Mouse (Mus musculus) cerebellum, adult 11-12 months (tissue): ENCODE measurements around the gene Irf6.

Source experiments
- DNase-seq: peaks from one replicate; pipeline ENCODE4 v3.0.0; 2022

The Irf6 gene

GRCm38 (mm10) chr1:193200640-193201382 is 47.9 kb downstream of the Irf6 start:
- no peak for DNase-seq

DNA sequence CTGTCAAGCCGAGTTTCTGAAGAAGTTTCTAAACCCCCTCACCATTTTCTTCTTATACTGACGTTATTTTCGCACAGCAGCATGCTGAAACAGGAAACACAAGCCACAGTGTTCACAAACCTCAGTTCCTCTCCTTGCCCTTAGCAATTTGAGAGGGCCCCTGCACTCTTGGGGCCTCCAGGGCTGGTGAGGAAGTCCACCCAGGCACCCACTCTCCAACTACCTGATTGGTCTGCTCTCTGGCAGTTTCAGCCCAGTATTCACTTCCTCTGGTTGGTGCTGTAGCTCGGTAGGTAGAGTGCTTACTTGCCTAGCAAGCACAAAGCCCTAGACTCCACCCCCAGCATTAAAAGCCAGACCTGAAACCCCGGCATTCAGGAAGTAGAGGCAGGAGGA is 48.5 kb downstream of the Irf6 start, which contains the start of gene Traf3ip3:
Gene Traf3ip3 (minus strand): TSS at position 321 of the 396 bp plus-strand sequence.
- DNase-seq = no peak

DNA sequence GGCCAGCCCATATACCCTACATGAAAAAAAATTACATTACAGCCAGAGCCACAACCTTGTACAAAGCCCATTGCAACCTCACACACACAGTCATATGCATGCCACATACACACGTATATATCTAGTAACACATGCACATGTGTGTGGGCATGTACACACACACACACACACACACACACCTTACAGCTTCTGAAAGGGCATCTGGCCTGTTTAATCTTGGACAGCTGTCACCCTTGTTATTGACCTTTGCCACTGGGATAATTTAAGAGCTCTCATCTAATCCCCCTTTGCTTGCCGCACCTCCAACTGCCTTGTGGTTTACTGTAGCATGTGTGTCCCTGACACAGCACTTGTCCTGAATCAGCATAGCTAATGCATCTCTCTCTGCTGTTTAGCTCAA is 50.9 kb downstream of the Irf6 start:
- no peak for DNase-seq

DNA sequence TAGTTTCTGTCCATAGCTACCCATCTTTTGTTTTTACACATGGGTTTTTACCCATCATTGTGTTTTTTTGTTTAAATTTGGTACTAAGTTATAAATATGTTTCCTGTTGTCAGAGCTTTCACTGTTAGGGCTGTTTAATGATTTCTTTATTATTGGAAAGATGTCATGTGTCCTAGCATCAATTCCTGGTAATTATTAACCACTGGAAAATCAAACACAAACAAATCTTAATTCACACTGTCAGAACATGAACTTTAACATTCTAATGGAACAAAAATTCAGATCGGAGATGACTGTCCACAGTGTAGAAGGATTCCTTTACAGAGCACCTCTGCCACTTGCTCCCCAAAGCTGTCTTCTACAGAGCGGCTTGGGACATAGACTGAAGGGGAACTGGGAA is 52.5 kb downstream of the Irf6 start:
- DNase-seq = no peak

GRCm38 (mm10) chr1:193207503-193207902 is 54.6 kb downstream of the Irf6 start, which contains the start of gene Lamb3:
Lamb3 (plus strand) TSS chr1:193207699.
- DNase-seq = no peak

- DNase-seq = peak; percentile 18
Measured at GRCm38 (mm10) chr1:193208178-193208577, 55.3 kb downstream of the Irf6 start.

GRCm38 (mm10) chr1:193211371-193211770 is 58.5 kb downstream of the Irf6 start:
- DNase-seq = no peak

DNA sequence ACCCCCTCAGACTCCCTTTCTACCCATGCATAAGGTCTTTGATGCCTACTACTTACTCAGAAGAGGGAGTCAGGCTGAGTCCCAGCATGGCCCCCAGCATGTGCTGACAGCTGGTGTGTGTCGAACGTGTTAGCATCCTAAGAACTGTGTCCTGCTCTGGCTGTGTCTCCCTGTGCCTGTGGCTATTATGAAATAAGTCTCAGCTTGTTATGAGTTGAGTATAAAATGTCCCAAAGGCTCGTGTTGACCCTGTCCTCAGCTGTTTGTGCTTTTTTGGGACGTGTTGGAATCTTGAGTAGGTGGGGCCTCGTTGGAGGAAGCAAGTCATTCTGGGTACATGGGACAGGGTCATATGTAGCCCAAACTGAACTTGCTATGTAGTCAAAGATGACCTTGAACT is 61.1 kb downstream of the Irf6 start:
- no peak for DNase-seq

DNA sequence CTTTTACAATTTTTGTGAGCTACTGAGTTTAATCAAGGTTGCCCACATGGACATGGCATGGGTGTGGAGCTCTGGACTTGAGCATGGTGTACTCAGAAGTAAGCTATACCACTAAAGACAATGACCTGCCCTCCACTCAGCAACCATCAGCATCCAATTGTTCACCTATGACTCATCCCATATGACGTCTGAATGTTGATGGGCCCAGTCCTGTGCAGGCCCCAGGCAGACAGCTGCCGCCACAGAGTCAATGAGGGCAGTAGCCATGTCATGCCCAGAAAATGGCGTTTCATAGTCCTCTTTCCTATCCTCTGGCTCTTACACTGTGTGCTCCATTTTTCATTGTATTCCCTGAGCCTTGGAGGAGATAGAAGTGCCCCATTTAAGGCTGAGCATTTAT is 63.1 kb downstream of the Irf6 start:
- DNase-seq = no peak

DNA sequence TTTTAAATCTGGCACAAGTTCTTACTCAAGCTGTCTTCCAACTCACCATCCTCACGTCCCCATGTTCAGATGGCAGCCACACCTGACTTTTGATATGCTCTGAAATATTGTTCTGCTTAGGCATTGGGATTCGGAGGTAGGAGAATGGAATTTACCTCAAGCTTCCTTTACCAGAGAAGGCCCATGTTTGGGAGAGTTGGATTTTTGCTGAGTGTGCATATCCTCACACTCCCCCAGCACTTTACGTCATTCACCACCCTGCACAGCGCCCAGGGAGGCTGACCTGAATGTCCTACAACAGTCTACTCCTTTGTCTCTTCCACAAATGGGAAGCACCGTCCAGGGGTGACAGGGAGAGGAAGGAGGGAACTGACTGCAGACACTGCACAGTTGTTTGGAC is 67.5 kb downstream of the Irf6 start:
- no peak for DNase-seq
